Mouse (Mus musculus): ENCODE measurements around the gene Tifa.

The Tifa gene

GRCm38 (mm10) chr3:127827123-127827522 is 37.5 kb downstream of the Tifa start:
- peak; percentile 50 to 67 for DNase-seq

GRCm38 (mm10) chr3:127830183-127830582 is 40.6 kb downstream of the Tifa start:
- no peak for DNase-seq

GRCm38 (mm10) chr3:127831079-127831478 is 41.5 kb downstream of the Tifa start:
- DNase-seq = no peak

- DNase-seq = no peak
Observed at GRCm38 (mm10) chr3:127834040-127834439, 44.4 kb downstream of the Tifa start.

- DNase-seq = no peak
Observed at GRCm38 (mm10) chr3:127835594-127835993, 46.0 kb downstream of the Tifa start.

- no peak for DNase-seq
Observed at GRCm38 (mm10) chr3:127836798-127837153, 47.2 kb downstream of the Tifa start.

- DNase-seq = peak; percentile 96 to 98
Observed at GRCm38 (mm10) chr3:127837154-127837865, 47.7 kb downstream of the Tifa start, which contains the start of gene Ap1ar. Gene Ap1ar, minus strand, starts transcription at chr3:127837523.

- no peak for DNase-seq
Observed at GRCm38 (mm10) chr3:127837972-127838644, 48.5 kb downstream of the Tifa start.

- no peak for DNase-seq
Observed at GRCm38 (mm10) chr3:127841926-127842325, 52.3 kb downstream of the Tifa start.

- DNase-seq = no peak
Observed at GRCm38 (mm10) chr3:127843324-127843940, 53.8 kb downstream of the Tifa start.

GRCm38 (mm10) chr3:127843941-127844327 is 54.3 kb downstream of the Tifa start:
- DNase-seq = no peak

- no peak for DNase-seq
Observed at GRCm38 (mm10) chr3:127848088-127848808, 58.6 kb downstream of the Tifa start.

GRCm38 (mm10) chr3:127849922-127850321 is 60.3 kb downstream of the Tifa start:
- DNase-seq = no peak

GRCm38 (mm10) chr3:127850776-127851646 is 61.4 kb downstream of the Tifa start:
- DNase-seq = no peak

GRCm38 (mm10) chr3:127852722-127853121 is 63.1 kb downstream of the Tifa start:
- DNase-seq = no peak

GRCm38 (mm10) chr3:127853431-127854206 is 64.0 kb downstream of the Tifa start:
- DNase-seq = peak; percentile 80 to 84

- no peak for DNase-seq
Observed at GRCm38 (mm10) chr3:127861340-127861739, 71.7 kb downstream of the Tifa start.

GRCm38 (mm10) chr3:127862479-127862878 is 72.9 kb downstream of the Tifa start:
- DNase-seq = no peak

GRCm38 (mm10) chr3:127863571-127863970 is 74.0 kb downstream of the Tifa start:
- DNase-seq = no peak

- no peak for DNase-seq
Observed at GRCm38 (mm10) chr3:127864242-127864641, 74.6 kb downstream of the Tifa start.

GRCm38 (mm10) chr3:127868046-127868758 is 78.6 kb downstream of the Tifa start:
- no peak for DNase-seq
